Mouse (Mus musculus): ENCODE measurements at regions not wholly inside any gene's neighbourhood (a gene's known extent, or its start where the extent isn't known, plus 50 kb on each side); places are given as distances from the start of the nearest gene placed in this dataset.
"Not testable (repeated sequence)": the region's sequence is repeated elsewhere in the genome, so short reads cannot be mapped to it uniquely, and the experiment has no call there.

GRCm38 (mm10) chr6:68813346-68813745 is 1277.8 kb upstream of the Tacstd2 start:
- Histone ChIP-seq H3K9me3 (ENCODE audit: control insufficient read depth, insufficient read depth, low read depth, low read length) (peaks cover 9% of the 10 kb centered on the region), H3K4me1 (ENCODE audit: control insufficient read depth in 2 of 2, insufficient read depth in 2 of 2, low read length in 2 of 2, poor library complexity in 1 of 2) (no peaks in the 10 kb centered on the region), H3K9ac (ENCODE audit: insufficient read depth, low read depth, low read length, poor library complexity, severe bottlenecking) (no peak overlapping the region), H3K4me3 (ENCODE audit: insufficient read depth in 1 of 2, low read depth in 1 of 2, low read length in 2 of 2, poor library complexity in 1 of 2, severe bottlenecking in 1 of 2) (no peak overlapping the region), H3K27ac (ENCODE audit: insufficient read depth, low read depth, low read length, poor library complexity, severe bottlenecking) (no peak overlapping the region; the same call in 1 of the 2 replicates), H3K36me3 (ENCODE audit: control insufficient read depth, insufficient read depth, low read length, poor library complexity, severe bottlenecking) (no peaks in the 10 kb centered on the region)
- in situ Hi-C loops (cut with MboI; ENCODE audit: low sequenced_read_pairs in 2 of 2, unreplicated experiment in 2 of 2) = no loop called here
- DNase-seq (ENCODE audit: low read depth, low spot score) = no peak
- TF ChIP-seq ZC3H11A (IDR thresholded peaks at IDR 0.05; ENCODE audit: borderline replicate concordance, low read depth, low read length) = no peak
- TF ChIP-seq CHD2 (IDR thresholded peaks at IDR 0.05; ENCODE audit: low read depth, low read length) = no peak
- no peak for TF ChIP-seq MAFK (IDR thresholded peaks at IDR 0.05; ENCODE audit: insufficient read depth, low read depth, low read length)
- no peak for TF ChIP-seq HCFC1 (IDR thresholded peaks at IDR 0.05; ENCODE audit: borderline replicate concordance, insufficient read depth, low read length)
- no peak for TF ChIP-seq ZNF384 (IDR thresholded peaks at IDR 0.05; ENCODE audit: low read depth, low read length)

- H3K4me3 ChIP-seq (ENCODE audit: insufficient read depth in 1 of 2, low read depth in 1 of 2, low read length in 2 of 2, poor library complexity in 1 of 2, severe bottlenecking in 1 of 2); in situ Hi-C loops (cut with MboI; ENCODE audit: low sequenced_read_pairs in 2 of 2, unreplicated experiment in 2 of 2); H3K27ac ChIP-seq (ENCODE audit: insufficient read depth, low read depth, low read length, poor library complexity, severe bottlenecking): not testable (repeated sequence)
Measured at GRCm38 (mm10) chr6:68799205-68799604, 1263.6 kb upstream of the Tacstd2 start.

GRCm38 (mm10) chr6:68771507-68771906 is 1235.9 kb upstream of the Tacstd2 start:
- H3K9me3 ChIP-seq (ENCODE audit: control insufficient read depth, insufficient read depth, low read depth, low read length) = no peaks in the 10 kb centered on the region
- H3K9ac ChIP-seq (ENCODE audit: insufficient read depth, low read depth, low read length, poor library complexity, severe bottlenecking) = no peak overlapping the region
- H3K4me3 ChIP-seq (ENCODE audit: insufficient read depth in 1 of 2, low read depth in 1 of 2, low read length in 2 of 2, poor library complexity in 1 of 2, severe bottlenecking in 1 of 2) = no peak overlapping the region
- no peaks in the 10 kb centered on the region for H3K4me1 ChIP-seq (ENCODE audit: control insufficient read depth in 2 of 2, insufficient read depth in 2 of 2, low read length in 2 of 2, poor library complexity in 1 of 2)
- H3K36me3 ChIP-seq (ENCODE audit: control insufficient read depth, insufficient read depth, low read length, poor library complexity, severe bottlenecking) = no peaks in the 10 kb centered on the region
- TF ChIP-seq CHD2 (IDR thresholded peaks at IDR 0.05; ENCODE audit: low read depth, low read length) (no peak), MAFK (IDR thresholded peaks at IDR 0.05; ENCODE audit: insufficient read depth, low read depth, low read length) (no peak), ZC3H11A (IDR thresholded peaks at IDR 0.05; ENCODE audit: borderline replicate concordance, low read depth, low read length) (no peak), HCFC1 (IDR thresholded peaks at IDR 0.05; ENCODE audit: borderline replicate concordance, insufficient read depth, low read length) (no peak), ZNF384 (IDR thresholded peaks at IDR 0.05; ENCODE audit: low read depth, low read length) (no peak)
- in situ Hi-C loops (cut with MboI; ENCODE audit: low sequenced_read_pairs in 2 of 2, unreplicated experiment in 2 of 2) = no loop called here
- H3K27ac ChIP-seq (ENCODE audit: insufficient read depth, low read depth, low read length, poor library complexity, severe bottlenecking) = no peak overlapping the region
- DNase-seq (ENCODE audit: low read depth, low spot score) = no peak

More at GRCm38 (mm10) chr6:68799205-68799604, 1263.6 kb upstream of the Tacstd2 start:
- H3K4me1 ChIP-seq (ENCODE audit: control insufficient read depth in 2 of 2, insufficient read depth in 2 of 2, low read length in 2 of 2, poor library complexity in 1 of 2); H3K36me3 ChIP-seq (ENCODE audit: control insufficient read depth, insufficient read depth, low read length, poor library complexity, severe bottlenecking); H3K9me3 ChIP-seq (ENCODE audit: control insufficient read depth, insufficient read depth, low read depth, low read length); H3K9ac ChIP-seq (ENCODE audit: insufficient read depth, low read depth, low read length, poor library complexity, severe bottlenecking): not testable (repeated sequence)
- peak; percentile 17 for DNase-seq (ENCODE audit: low read depth, low spot score)

GRCm38 (mm10) chr6:68750451-68750850 is 1214.9 kb upstream of the Tacstd2 start:
- Histone ChIP-seq H3K36me3 (ENCODE audit: control insufficient read depth, insufficient read depth, low read length, poor library complexity, severe bottlenecking) (no peaks in the 10 kb centered on the region), H3K4me1 (ENCODE audit: control insufficient read depth in 2 of 2, insufficient read depth in 2 of 2, low read length in 2 of 2, poor library complexity in 1 of 2) (no peaks in the 10 kb centered on the region), H3K9me3 (ENCODE audit: control insufficient read depth, insufficient read depth, low read depth, low read length) (no peaks in the 10 kb centered on the region), H3K27ac (ENCODE audit: insufficient read depth, low read depth, low read length, poor library complexity, severe bottlenecking) (no peak overlapping the region), H3K9ac (ENCODE audit: insufficient read depth, low read depth, low read length, poor library complexity, severe bottlenecking) (no peak overlapping the region), H3K4me3 (ENCODE audit: insufficient read depth in 1 of 2, low read depth in 1 of 2, low read length in 2 of 2, poor library complexity in 1 of 2, severe bottlenecking in 1 of 2) (no peak overlapping the region)
- no peak for TF ChIP-seq MAFK (IDR thresholded peaks at IDR 0.05; ENCODE audit: insufficient read depth, low read depth, low read length)
- TF ChIP-seq CHD2 (IDR thresholded peaks at IDR 0.05; ENCODE audit: low read depth, low read length) = no peak
- TF ChIP-seq ZC3H11A (IDR thresholded peaks at IDR 0.05; ENCODE audit: borderline replicate concordance, low read depth, low read length) = no peak
- no peak for TF ChIP-seq HCFC1 (IDR thresholded peaks at IDR 0.05; ENCODE audit: borderline replicate concordance, insufficient read depth, low read length)
- no peak for TF ChIP-seq ZNF384 (IDR thresholded peaks at IDR 0.05; ENCODE audit: low read depth, low read length)
- in situ Hi-C loops (cut with MboI; ENCODE audit: low sequenced_read_pairs in 2 of 2, unreplicated experiment in 2 of 2) = no loop called here
- DNase-seq (ENCODE audit: low read depth, low spot score) = no peak

- H3K9me3 ChIP-seq (ENCODE audit: control insufficient read depth, insufficient read depth, low read depth, low read length) = no peaks in the 10 kb centered on the region
- no peaks in the 10 kb centered on the region for H3K4me1 ChIP-seq (ENCODE audit: control insufficient read depth in 2 of 2, insufficient read depth in 2 of 2, low read length in 2 of 2, poor library complexity in 1 of 2)
- no peak overlapping the region for H3K9ac ChIP-seq (ENCODE audit: insufficient read depth, low read depth, low read length, poor library complexity, severe bottlenecking)
- in situ Hi-C loops (cut with MboI; ENCODE audit: low sequenced_read_pairs in 2 of 2, unreplicated experiment in 2 of 2) = no loop called here
- no peak overlapping the region for H3K27ac ChIP-seq (ENCODE audit: insufficient read depth, low read depth, low read length, poor library complexity, severe bottlenecking)
- TF ChIP-seq ZC3H11A (IDR thresholded peaks at IDR 0.05; ENCODE audit: borderline replicate concordance, low read depth, low read length) (no peak), HCFC1 (IDR thresholded peaks at IDR 0.05; ENCODE audit: borderline replicate concordance, insufficient read depth, low read length) (no peak)
- H3K36me3 ChIP-seq (ENCODE audit: control insufficient read depth, insufficient read depth, low read length, poor library complexity, severe bottlenecking) = no peaks in the 10 kb centered on the region
- no peak overlapping the region for H3K4me3 ChIP-seq (ENCODE audit: insufficient read depth in 1 of 2, low read depth in 1 of 2, low read length in 2 of 2, poor library complexity in 1 of 2, severe bottlenecking in 1 of 2)
- no peak for DNase-seq (ENCODE audit: low read depth, low spot score)
Measured at GRCm38 (mm10) chr6:68749699-68750098, 1214.1 kb upstream of the Tacstd2 start.
